16 mouse cellular contexts compared by ENCODE assay signal in genomic region chr15:81156453-81156852, GRCm38 (mm10). TPM values are rescaled to one million over a fixed set of nuclear protein-coding genes. Genes with fewer than 3 reads are reported as not detected.
A peak's percentile ranks its signal among the peaks of the same experiment; 100 is the strongest.
DNase-seq lines count a peak whose midpoint lies in the region; ATAC-seq and TF ChIP-seq lines count a peak whose summit lies in the region.
"Had no signal": no experiment of that assay in that cellular context is flagged by ENCODE, and none has a peak within 500 bp of the region (broad histone marks: within the 10 kb centered on the region; RNA-seq: fewer than 3 reads in every experiment).

No protein-coding gene starts in this region.

- no peak overlapping the region for H3K27ac ChIP-seq in liver, embryonic 14.5 days
- H3K27ac ChIP-seq in liver, embryonic 12.5 days = no peak overlapping the region
- H3K27ac ChIP-seq: forebrain, embryonic 12.5 days; hindbrain, embryonic 12.5 days had no signal

- H3K9me3 ChIP-seq in liver, embryonic 14.5 days (ENCODE audit: control insufficient read depth, low read length) = no peaks in the 10 kb centered on the region
- H3K9me3 ChIP-seq in liver, embryonic 12.5 days (replicated peaks) = no peaks in the 10 kb centered on the region
- H3K9me3 ChIP-seq: forebrain, embryonic 12.5 days; hindbrain, embryonic 12.5 days; stomach, embryonic 15.5 days had no signal

- intact Hi-C loops in heart, postnatal 10 days (cut with DNase I) = no loop called here

- no peak overlapping the region for H3K4me3 ChIP-seq in liver, embryonic 14.5 days (ENCODE audit: insufficient read depth in 1 of 2, low read depth in 2 of 2, low read length in 2 of 2)
- H3K4me3 ChIP-seq in liver, embryonic 12.5 days = no peak overlapping the region
- H3K4me3 ChIP-seq: forebrain, embryonic 12.5 days; hindbrain, embryonic 12.5 days; stomach, embryonic 15.5 days had no signal

- H3K36me3 ChIP-seq in liver, embryonic 14.5 days (replicated peaks; ENCODE audit: control insufficient read depth, insufficient read depth, low read depth) = no peaks in the 10 kb centered on the region
- H3K36me3 ChIP-seq in liver, embryonic 12.5 days = no peaks in the 10 kb centered on the region
- H3K36me3 ChIP-seq: forebrain, embryonic 12.5 days; hindbrain, embryonic 12.5 days; stomach, embryonic 15.5 days had no signal

- no peak for TF ChIP-seq EP300 in liver, embryonic 14.5 days (IDR thresholded peaks at IDR 0.05; ENCODE audit: low read depth)

- H3K27me3 ChIP-seq in liver, embryonic 14.5 days (ENCODE audit: control insufficient read depth, insufficient read depth, low read length) = no peaks in the 10 kb centered on the region
- H3K27me3 ChIP-seq in liver, embryonic 12.5 days (replicated peaks) = no peaks in the 10 kb centered on the region
- H3K27me3 ChIP-seq: forebrain, embryonic 12.5 days; hindbrain, embryonic 12.5 days; stomach, embryonic 15.5 days had no signal

- ATAC-seq in liver, embryonic 14.5 days (ENCODE audit: insufficient read depth) = no peak
- no peak for ATAC-seq in liver, embryonic 12.5 days

- no peak overlapping the region for H3K4me2 ChIP-seq in liver, embryonic 14.5 days (ENCODE audit: low read depth)
- H3K4me2 ChIP-seq in liver, embryonic 12.5 days = no peak overlapping the region
- H3K4me2 ChIP-seq: forebrain, embryonic 12.5 days; hindbrain, embryonic 12.5 days; lung, embryonic 14.5 days; midbrain, embryonic 11.5 days; stomach, embryonic 15.5 days had no signal

- peak; percentile 49 for TF ChIP-seq CTCF in liver, embryonic 14.5 days (IDR thresholded peaks at IDR 0.05; ENCODE audit: low read depth)

- WGBS in liver, embryonic 14.5 days (ENCODE audit: insufficient replicate concordance) = 62% methylated on average over 2 of the region's 2 CpGs
- 65% methylated on average over 2 of the region's 2 CpGs for WGBS in liver, embryonic 12.5 days (ENCODE audit: insufficient replicate concordance)

- peaks cover 0 to 10% of the 10 kb centered on the region in 2 experiments; a peak in 3 of 4 replicates for H3K4me1 ChIP-seq in liver, embryonic 14.5 days (replicated peaks; ENCODE audit: control insufficient read depth in 2 of 2, insufficient read depth in 2 of 2, low read length in 1 of 2)
- peaks cover 39% of the 10 kb centered on the region for H3K4me1 ChIP-seq in liver, embryonic 12.5 days
- H3K4me1 ChIP-seq: forebrain, embryonic 12.5 days; hindbrain, embryonic 12.5 days had no signal

- no peak overlapping the region for H3K9ac ChIP-seq in liver, embryonic 14.5 days (replicated peaks)
- H3K9ac ChIP-seq in liver, embryonic 12.5 days = no peak overlapping the region
- H3K9ac ChIP-seq: forebrain, embryonic 12.5 days; hindbrain, embryonic 12.5 days; lung, embryonic 14.5 days; stomach, embryonic 15.5 days had no signal

- DNase-seq in heart, adult 11 months = peak; percentile 66
- no peak for DNase-seq in heart, postnatal 10 days
- DNase-seq in liver, embryonic 14.5 days (ENCODE audit: low read depth in 3 of 3, low spot score in 3 of 3) = no peak
- DNase-seq in B cell, adult 2 months = peak; percentile 23 to 27
- DNase-seq in c-Kit-positive CD71-positive TER-119-positive erythroid progenitor cells, embryonic 14.5 days (ENCODE audit: low spot score) = peak; percentile 12
- no peak for DNase-seq in frontal cortex, postnatal 25 days (ENCODE audit: low spot score in 2 of 2)
- DNase-seq in right cerebral cortex, adult 18-20 months = no peak
- DNase-seq: cerebellum, adult 2 months; gastrocnemius, postnatal 14 days; left cerebral cortex, postnatal 4 days; lung, embryonic 14.5 days had no signal

RNA-seq across cellular contexts. Expression of gene Mrtfa, which starts 34.1 kb away (rescaled TPM):
- total RNA-seq in heart, postnatal 10 days (2021) = 10 to 100 TPM; 16.1 to 17.2 TPM
- 3.4 and 4.3 TPM in 2 replicates for polyA plus RNA-seq in liver, embryonic 14.5 days (2012; rRNA removed)
- 4.3 and 4.8 TPM in 2 replicates for polyA plus RNA-seq in liver, embryonic 14.5 days (2014; fragmentation: Nextera tagmentation; extraction: Ambion mirVana)
- polyA plus RNA-seq in liver, embryonic 12.5 days (2016; fragmentation: Nextera tagmentation; extraction: Ambion mirVana) = 8.0 and 8.7 TPM in 2 replicates

Comparison
In these comparisons a context has a peak if more than half of its experiments do, and no peak if none do; other contexts are left out.
1. DNase-seq: peak in heart, adult 11 months (single experiment), B cell, adult 2 months (2 of 2) and c-Kit-positive CD71-positive TER-119-positive erythroid progenitor cells, embryonic 14.5 days (single experiment); none in heart, postnatal 10 days (0 of 2), liver, embryonic 14.5 days (0 of 3), frontal cortex, postnatal 25 days (0 of 2) and right cerebral cortex, adult 18-20 months (single experiment).